Mouse (Mus musculus) kidney, embryonic 16.5 days (tissue): ENCODE measurements at regions not wholly inside any gene's neighbourhood (a gene's known extent, or its start where the extent isn't known, plus 50 kb on each side); places are given as distances from the start of the nearest gene placed in this dataset.

Source experiments
- ATAC-seq: fragments of 200-750 bp; cut with Nextera tagmentation; 2 replicates; pipeline ENCODE4 v1.8.0; 2017; ENCODE audit warnings: moderate TSS enrichment; ENCODE audit not compliant: low FRiP score, low TSS enrichment
- H3K27ac ChIP-seq: fragments of 300-500 bp; sonication (generic); 2 replicates; pipeline ENCODE4 v1.5.1; 2014; ENCODE audit warnings: low read length
- H3K27me3 ChIP-seq: fragments of 300-500 bp; sonication (generic); 2 replicates; pipeline ENCODE4 v1.6.1; 2014; ENCODE audit warnings: low read length, control low read depth, mixed read lengths; ENCODE audit not compliant: insufficient read depth
- H3K36me3 ChIP-seq: fragments of 300-500 bp; sonication (generic); 2 replicates; pipeline ENCODE4 v1.6.1; 2014; ENCODE audit warnings: low read length, control low read depth, mixed read lengths; ENCODE audit not compliant: insufficient read depth
- H3K4me1 ChIP-seq: fragments of 300-500 bp; sonication (generic); 2 replicates; pipeline ENCODE4 v1.6.1; 2014; ENCODE audit warnings: low read length, control low read depth, mixed read lengths; ENCODE audit not compliant: insufficient read depth
- H3K4me2 ChIP-seq: fragments of 300-500 bp; sonication (generic); replicated peaks from 2 replicates; pipeline ENCODE4 v1.6.1; 2014; ENCODE audit warnings: low read depth, low read length
- H3K4me3 ChIP-seq: fragments of 300-500 bp; sonication (generic); 2 replicates; pipeline ENCODE4 v1.5.1; 2014; ENCODE audit warnings: mild to moderate bottlenecking, low read length
- H3K9ac ChIP-seq: fragments of 300-500 bp; sonication (generic); replicated peaks from 2 replicates; pipeline ENCODE4 v1.6.1; 2014; ENCODE audit warnings: low read length
- H3K9me3 ChIP-seq: fragments of 300-500 bp; sonication (generic); 2 replicates; pipeline ENCODE4 v1.6.1; 2016; ENCODE audit warnings: low read length, control low read depth
- WGBS: fragments of 180-500 bp; shearing (Covaris S2); extraction: QIAGEN DNeasy Blood & Tissue Kit; methylation state at CpG from one replicate; pipeline ENCODE4 v1.1.7; 2014; 5-methylcytosine and 5-hydroxymethylcytosine counted together

DNA sequence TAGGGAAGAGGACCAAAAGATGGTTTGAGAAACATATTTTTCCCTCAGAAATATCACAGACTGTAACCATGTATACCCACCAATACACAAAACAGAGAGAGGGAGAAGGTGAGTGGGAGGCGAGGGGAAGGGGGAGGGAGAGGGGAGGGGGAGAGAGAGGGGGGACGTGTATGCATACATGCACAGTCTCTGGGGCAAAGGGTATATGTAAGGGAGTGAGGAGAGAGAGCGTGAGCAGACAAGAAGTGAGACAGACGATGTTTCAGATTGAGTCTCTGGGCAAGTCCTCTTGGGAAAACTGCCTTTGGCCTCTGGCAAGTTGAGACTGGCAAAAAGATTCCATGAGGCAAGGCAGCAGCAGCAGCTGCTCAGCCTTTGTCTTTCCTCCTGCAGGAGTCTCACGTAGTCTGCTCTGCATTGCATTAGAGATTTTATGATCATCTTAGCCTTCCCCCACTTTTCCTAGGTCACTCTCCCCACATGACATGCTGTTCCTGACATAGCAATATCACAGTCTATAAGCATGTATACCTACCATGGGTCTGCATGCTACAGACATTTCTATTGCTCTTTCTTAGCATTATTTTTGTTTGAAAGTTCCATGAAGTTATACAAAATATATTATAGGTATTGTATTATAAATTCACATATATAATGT is 308.3 kb downstream of the Fam84a start:
- Histone ChIP-seq H3K27me3 (no peaks in the 10 kb centered on the region), H3K4me2 (no peak overlapping the region), H3K36me3 (no peaks in the 10 kb centered on the region), H3K4me1 (no peaks in the 10 kb centered on the region), H3K9ac (no peak overlapping the region), H3K27ac (no peak overlapping the region), H3K4me3 (no peak overlapping the region), H3K9me3 (no peaks in the 10 kb centered on the region)
- WGBS: 64% methylated on average over 5 of the region's 5 CpGs
- ATAC-seq: no peak

DNA sequence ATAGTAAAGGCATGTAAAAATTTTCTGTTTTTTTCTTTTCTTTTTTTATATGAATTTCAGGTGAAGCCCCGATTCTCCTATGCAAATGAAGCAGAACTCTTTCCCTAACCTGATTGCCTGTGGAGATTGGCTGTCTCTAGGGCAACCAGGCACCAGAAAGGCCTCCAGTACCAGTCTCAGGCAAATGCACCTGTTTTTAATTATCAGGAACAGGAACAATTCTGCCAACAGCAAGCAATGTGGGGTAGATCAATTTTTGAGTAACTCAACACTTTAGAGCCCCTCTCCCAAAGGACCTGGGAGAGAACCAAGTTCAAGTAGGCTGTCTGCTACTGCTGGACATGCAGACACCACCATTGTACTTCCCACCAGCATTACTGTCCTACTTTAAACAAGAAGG is 310.6 kb downstream of the Fam84a start:
- Histone ChIP-seq H3K4me3 (no peak overlapping the region), H3K9ac (no peak overlapping the region), H3K27ac (no peak overlapping the region), H3K27me3 (no peaks in the 10 kb centered on the region), H3K9me3 (no peaks in the 10 kb centered on the region), H3K4me2 (no peak overlapping the region), H3K4me1 (no peaks in the 10 kb centered on the region), H3K36me3 (no peaks in the 10 kb centered on the region)
- ATAC-seq: no peak
- 63% methylated on average over 1 of the region's 1 CpGs for WGBS

- H3K27ac ChIP-seq: no peak overlapping the region
- no peak for ATAC-seq
- 81% methylated on average over 3 of the region's 3 CpGs for WGBS
Measured at GRCm38 (mm10) chr12:13834723-13835122, 317.1 kb downstream of the Fam84a start.

GRCm38 (mm10) chr12:13825899-13826298 is 326.0 kb downstream of the Fam84a start:
- Histone ChIP-seq H3K4me1 (no peaks in the 10 kb centered on the region), H3K36me3 (no peaks in the 10 kb centered on the region), H3K27me3 (no peaks in the 10 kb centered on the region), H3K4me3 (no peak overlapping the region), H3K9ac (no peak overlapping the region), H3K9me3 (no peaks in the 10 kb centered on the region), H3K4me2 (no peak overlapping the region), H3K27ac (no peak overlapping the region)
- no peak for ATAC-seq

More at GRCm38 (mm10) chr12:13834723-13835122, 317.1 kb downstream of the Fam84a start:
- no peak overlapping the region for H3K4me3 ChIP-seq
- H3K4me2 ChIP-seq: no peak overlapping the region
- no peaks in the 10 kb centered on the region for H3K4me1 ChIP-seq
- no peaks in the 10 kb centered on the region for H3K36me3 ChIP-seq
- H3K9me3 ChIP-seq: no peaks in the 10 kb centered on the region
- H3K27me3 ChIP-seq: no peaks in the 10 kb centered on the region
- no peak overlapping the region for H3K9ac ChIP-seq

DNA sequence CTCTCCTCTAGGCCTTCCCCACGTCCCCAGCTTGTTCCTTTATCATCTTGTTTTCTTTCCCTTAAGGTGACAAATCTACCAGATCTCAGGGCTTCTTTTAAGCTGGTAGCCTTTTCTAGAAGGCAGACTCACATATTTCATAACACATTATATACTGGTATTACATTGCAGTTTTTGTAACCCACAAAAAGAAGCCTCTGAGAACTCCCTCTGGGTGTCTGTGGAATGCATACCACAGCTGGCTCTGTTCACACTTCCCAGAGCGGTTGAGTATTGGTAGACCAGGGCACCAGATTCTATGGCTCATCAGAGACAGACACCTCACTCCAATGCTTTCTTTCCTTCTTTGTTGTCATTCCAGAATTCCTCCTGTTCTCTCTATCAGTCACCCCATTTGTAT is 336.4 kb downstream of the Fam84a start:
- no peaks in the 10 kb centered on the region for H3K36me3 ChIP-seq
- no peak for ATAC-seq
- no peaks in the 10 kb centered on the region for H3K27me3 ChIP-seq
- 53% methylated on average over 2 of the region's 2 CpGs for WGBS
- no peak overlapping the region for H3K27ac ChIP-seq
- H3K4me1 ChIP-seq: no peaks in the 10 kb centered on the region
- H3K4me3 ChIP-seq: no peak overlapping the region
- H3K9ac ChIP-seq: no peak overlapping the region
- no peak overlapping the region for H3K4me2 ChIP-seq
- no peaks in the 10 kb centered on the region for H3K9me3 ChIP-seq

DNA sequence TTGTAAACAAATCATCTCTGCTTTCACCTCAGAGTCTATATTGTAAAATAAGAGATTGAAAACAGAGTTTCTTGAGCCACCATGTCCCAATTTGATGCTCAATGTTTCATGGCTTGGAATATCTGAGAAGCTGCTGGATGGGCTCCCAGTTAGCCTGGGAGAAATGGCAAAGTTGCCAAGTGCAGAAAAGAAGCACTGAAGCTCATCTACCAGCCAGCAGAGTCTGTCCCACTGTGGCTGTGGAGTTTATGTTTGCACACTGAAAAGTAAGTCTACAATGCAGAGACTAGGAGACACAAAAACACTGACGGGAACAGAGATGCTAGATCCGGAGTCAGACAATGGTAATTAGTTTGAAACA is 341.7 kb downstream of the Fam84a start:
- Histone ChIP-seq H3K9me3 (no peaks in the 10 kb centered on the region), H3K9ac (no peak overlapping the region)

DNA sequence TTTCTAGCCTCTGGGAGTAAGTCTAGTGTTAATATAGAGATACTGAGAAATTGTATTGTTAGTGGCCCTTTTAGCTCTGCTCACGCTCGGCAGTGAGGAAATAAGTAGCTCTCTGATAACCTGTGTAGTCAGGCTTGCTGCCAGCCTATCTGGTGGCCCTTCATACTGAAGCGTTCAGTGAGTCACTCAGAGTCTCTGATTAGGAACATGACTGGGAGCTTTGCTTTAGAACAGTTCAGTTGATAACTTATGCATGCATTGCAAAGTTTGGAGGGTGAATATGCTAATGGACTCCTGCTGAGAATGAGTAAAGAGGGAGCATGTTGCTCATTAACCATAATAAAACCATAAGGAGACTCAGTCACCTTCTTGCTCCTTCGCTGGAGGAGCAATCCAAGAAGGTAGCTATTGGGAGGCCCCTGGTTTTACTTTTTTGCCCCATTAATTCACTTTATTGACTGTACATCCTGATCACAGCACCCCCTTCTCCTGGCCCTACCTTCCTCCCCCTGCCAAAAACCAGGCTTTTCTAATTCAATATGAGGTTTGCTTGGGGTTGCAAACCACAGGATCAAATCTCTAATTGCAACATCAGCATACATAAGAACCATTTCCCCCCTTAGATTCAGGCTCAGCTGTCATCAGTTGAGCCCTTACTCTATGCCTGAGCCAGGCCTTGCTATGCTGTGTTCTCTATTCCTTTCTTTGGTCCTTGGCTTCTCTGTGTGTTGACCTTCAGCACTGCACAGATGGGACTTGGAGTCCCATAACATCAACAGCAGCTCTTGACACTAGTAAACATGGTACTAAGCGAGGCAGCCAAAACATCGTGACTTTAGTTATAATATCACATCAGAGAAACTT is 342.3 kb downstream of the Fam84a start:
- peak; percentile 57 for ATAC-seq
- no peak overlapping the region for H3K4me2 ChIP-seq
- H3K4me1 ChIP-seq: no peaks in the 10 kb centered on the region
- H3K4me3 ChIP-seq: no peak overlapping the region
- H3K27ac ChIP-seq: no peak overlapping the region
- no peaks in the 10 kb centered on the region for H3K27me3 ChIP-seq
- 70% methylated on average over 6 of the region's 6 CpGs for WGBS
- no peaks in the 10 kb centered on the region for H3K36me3 ChIP-seq
- H3K9ac ChIP-seq: no peak overlapping the region
- H3K9me3 ChIP-seq: no peaks in the 10 kb centered on the region

More for the DNA sequence above, 341.7 kb downstream of the Fam84a start:
- Histone ChIP-seq H3K4me1 (no peaks in the 10 kb centered on the region), H3K27me3 (no peaks in the 10 kb centered on the region), H3K27ac (no peak overlapping the region), H3K4me2 (no peak overlapping the region), H3K36me3 (no peaks in the 10 kb centered on the region), H3K4me3 (no peak overlapping the region)
- ATAC-seq: no peak
- WGBS: 83% methylated on average over 2 of the region's 2 CpGs

GRCm38 (mm10) chr12:13779752-13780151 is 372.1 kb downstream of the Fam84a start:
- H3K9me3 ChIP-seq: no peaks in the 10 kb centered on the region
- no peak overlapping the region for H3K4me3 ChIP-seq
- ATAC-seq: no peak
- H3K36me3 ChIP-seq: no peaks in the 10 kb centered on the region
- no peak overlapping the region for H3K9ac ChIP-seq
- H3K4me1 ChIP-seq: no peaks in the 10 kb centered on the region
- 88% methylated on average over 2 of the region's 2 CpGs for WGBS
- H3K27ac ChIP-seq: no peak overlapping the region
- H3K27me3 ChIP-seq: no peaks in the 10 kb centered on the region
- H3K4me2 ChIP-seq: no peak overlapping the region

- no peaks in the 10 kb centered on the region for H3K27me3 ChIP-seq
- H3K4me3 ChIP-seq: no peak overlapping the region
- H3K4me1 ChIP-seq: no peaks in the 10 kb centered on the region
- no peak overlapping the region for H3K9ac ChIP-seq
- ATAC-seq: no peak
- H3K9me3 ChIP-seq: no peaks in the 10 kb centered on the region
- H3K4me2 ChIP-seq: no peak overlapping the region
- 65% methylated on average over 1 of the region's 1 CpGs for WGBS
- H3K27ac ChIP-seq: no peak overlapping the region
- H3K36me3 ChIP-seq: no peaks in the 10 kb centered on the region
Measured at GRCm38 (mm10) chr12:13776687-13777086, 375.2 kb downstream of the Fam84a start.

GRCm38 (mm10) chr12:13769696-13770095 is 382.2 kb downstream of the Fam84a start:
- 88% methylated on average over 2 of the region's 2 CpGs for WGBS
- no peaks in the 10 kb centered on the region for H3K27me3 ChIP-seq
- no peaks in the 10 kb centered on the region for H3K36me3 ChIP-seq
- no peak overlapping the region for H3K9ac ChIP-seq
- H3K9me3 ChIP-seq: no peaks in the 10 kb centered on the region
- H3K4me3 ChIP-seq: no peak overlapping the region
- no peaks in the 10 kb centered on the region for H3K4me1 ChIP-seq
- no peak for ATAC-seq
- no peak overlapping the region for H3K27ac ChIP-seq
- H3K4me2 ChIP-seq: no peak overlapping the region
